Mouse (Mus musculus): ENCODE measurements at regions not wholly inside any gene's neighbourhood (a gene's known extent, or its start where the extent isn't known, plus 50 kb on each side); places are given as distances from the start of the nearest gene placed in this dataset.

- no peak for DNase-seq
These were observed 79.8 kb upstream of the Tnik start for GRCm38 (mm10) chr3:28183061-28183762.

DNA sequence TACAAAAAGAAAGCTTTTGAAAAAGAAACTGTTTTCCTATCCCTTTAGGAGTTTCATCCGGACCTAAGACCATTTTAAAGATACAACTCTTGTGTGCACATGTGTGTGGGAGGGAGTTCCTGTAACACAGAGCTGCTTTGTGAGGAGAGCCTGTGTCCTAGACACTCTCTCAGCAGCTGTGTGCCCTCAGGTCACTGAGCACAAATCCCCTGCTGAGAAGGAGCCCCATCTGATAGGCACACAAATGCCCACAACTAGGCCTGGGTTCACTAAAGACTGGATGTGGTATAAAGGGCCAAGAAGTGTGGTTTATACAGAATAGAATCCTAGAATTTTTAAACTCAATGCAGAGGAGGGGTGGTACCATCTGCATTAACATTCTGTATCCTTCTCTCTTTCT lies 77.5 kb upstream of the Tnik start:
- DNase-seq, result no peak

GRCm38 (mm10) chr3:28185918-28186317 lies 77.1 kb upstream of the Tnik start:
- DNase-seq, result no peak

DNA sequence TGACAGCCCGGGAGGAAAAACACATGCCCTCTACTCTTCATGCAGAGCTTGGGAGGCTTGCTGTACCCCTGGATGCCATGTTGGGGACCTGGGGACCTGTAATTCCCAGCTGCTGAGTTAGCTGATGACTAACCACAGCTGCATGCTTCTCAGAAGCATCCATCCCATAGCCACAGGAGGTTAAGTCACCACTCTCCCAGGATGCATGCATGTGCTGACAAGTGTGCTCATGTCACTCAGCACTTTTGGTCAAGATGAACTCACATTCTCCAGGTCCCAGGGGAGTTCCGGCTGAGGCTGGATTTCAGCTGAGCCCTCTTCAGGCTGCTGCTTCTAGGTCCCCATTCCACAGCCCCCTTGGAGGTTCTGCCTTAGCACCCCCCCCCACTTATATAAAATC lies 73.6 kb upstream of the Tnik start:
- DNase-seq, result no peak

- no peak for DNase-seq
These were observed 72.8 kb upstream of the Tnik start for GRCm38 (mm10) chr3:28190243-28190642.

GRCm38 (mm10) chr3:28194388-28194970 lies 68.5 kb upstream of the Tnik start:
- DNase-seq, result no peak

DNA sequence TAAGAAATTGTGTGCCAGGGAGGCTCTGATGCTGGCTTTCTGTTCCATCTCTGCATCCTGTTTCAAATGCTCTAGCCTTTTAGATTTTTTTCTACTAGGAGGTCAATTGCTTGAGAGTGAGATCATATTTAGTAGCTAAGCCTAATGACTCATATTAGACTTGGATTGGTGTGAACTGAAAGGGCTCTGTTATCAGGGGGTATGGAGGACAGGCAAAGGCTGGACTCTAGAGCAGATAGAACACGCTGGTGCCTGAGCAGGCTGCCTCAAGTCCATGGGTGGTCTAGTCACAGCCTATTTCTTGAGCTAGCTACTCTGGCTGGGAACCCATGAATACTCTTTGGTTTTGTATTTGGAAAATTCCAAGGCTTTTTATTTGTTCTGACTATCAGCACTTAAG lies 66.2 kb upstream of the Tnik start:
- no peak for DNase-seq

DNA sequence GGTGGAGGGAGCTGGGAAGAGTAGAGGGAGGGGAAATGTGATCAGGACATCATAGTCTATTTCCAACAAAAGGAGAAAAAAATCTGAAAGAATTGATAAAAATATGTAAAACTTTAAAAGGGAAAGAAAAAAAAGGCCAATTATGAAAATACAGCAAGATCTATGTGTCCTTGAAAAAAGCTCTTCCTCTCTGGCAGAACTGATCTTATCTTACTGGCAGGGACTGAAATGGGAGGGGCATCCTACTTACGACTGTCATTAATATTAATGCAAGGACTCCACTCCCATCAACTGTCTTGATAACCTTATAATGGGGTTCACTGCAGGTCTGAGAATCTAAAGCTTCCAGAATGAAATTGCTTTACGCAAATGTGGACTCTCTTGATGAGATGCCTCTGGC lies 53.7 kb upstream of the Tnik start:
- DNase-seq, result peak; percentile 7

GRCm38 (mm10) chr3:28210847-28211803 lies 51.9 kb upstream of the Tnik start:
- DNase-seq, result no peak
